Mouse (Mus musculus) CH12.LX (cell line): ENCODE results near the gene Selplg.

Source experiments
- CTCF ChIP-seq, 2 experiments: IDR thresholded peaks in 1 of 2; conservative IDR thresholded peaks in 1 of 2; 2 replicates each; pipeline ENCODE4 v1.5.1; 2011 to 2012; ENCODE audit warnings: low read depth in 2 of 2, low read length in 2 of 2, improper control_type of control experiment in 1 of 2, inconsistent platforms in 1 of 2, mild to moderate bottlenecking in 1 of 2, moderate library complexity in 1 of 2
- E2F4 ChIP-seq: IDR thresholded peaks from 2 replicates; pipeline ENCODE4 v1.6.1; 2011; ENCODE audit warnings: low read depth, low read length, improper control_type of control experiment; ENCODE audit not compliant: insufficient replicate concordance
- ELF1 ChIP-seq: IDR thresholded peaks from 2 replicates; pipeline ENCODE4 v1.6.1; 2014; ENCODE audit warnings: low read depth, mild to moderate bottlenecking, inconsistent platforms, low read length, improper control_type of control experiment
- HCFC1 ChIP-seq: IDR thresholded peaks from 2 replicates; pipeline ENCODE4 v1.6.1; 2012; ENCODE audit warnings: low read depth, mild to moderate bottlenecking, inconsistent platforms, low read length, improper control_type of control experiment
- MXI1 ChIP-seq: IDR thresholded peaks from 2 replicates; pipeline ENCODE4 v1.6.1; 2011; ENCODE audit warnings: mild to moderate bottlenecking, low read depth, low read length, improper control_type of control experiment
- NRF1 ChIP-seq: IDR thresholded peaks from 2 replicates; pipeline ENCODE4 v1.6.1; 2014; ENCODE audit warnings: low read depth, mild to moderate bottlenecking, inconsistent platforms, low read length, improper control_type of control experiment, moderate library complexity
- POLR2A ChIP-seq: IDR thresholded peaks from 2 replicates; pipeline ENCODE4 v1.6.1; 2011; ENCODE audit warnings: low read depth, mild to moderate bottlenecking, improper control_type of control experiment, low read length
- TCF12 ChIP-seq: IDR thresholded peaks from 2 replicates; pipeline ENCODE4 v1.6.1; 2014; ENCODE audit warnings: low read depth, mild to moderate bottlenecking, inconsistent platforms, low read length, improper control_type of control experiment

- peak; percentile 86 for TF ChIP-seq MXI1
- TF ChIP-seq CTCF (conservative IDR thresholded peaks at IDR 0.05 in 1 of 2, IDR thresholded peaks at IDR 0.05 in 1 of 2; ENCODE audit: low read depth in 2 of 2, low read length in 2 of 2): peak; percentile 60 to 98
- no peak for TF ChIP-seq TCF12
- TF ChIP-seq HCFC1: peak; percentile 48; the same call in 1 of the 2 replicates
- no peak for TF ChIP-seq POLR2A
- no peak for TF ChIP-seq E2F4
- no peak for TF ChIP-seq ELF1
- peak; percentile 38; the same call in 1 of the 2 replicates for TF ChIP-seq NRF1
These were observed 58.8 kb downstream of the Selplg start for GRCm38 (mm10) chr5:113773664-113774063.
